Mouse (Mus musculus): ENCODE data around the gene Rab33b. TPM values are rescaled to one million over a fixed set of nuclear protein-coding genes. Genes with fewer than 3 reads are reported as not detected.
A peak's percentile ranks its signal among the peaks of the same experiment; 100 is the strongest.

Rab33b gene
- polyA plus RNA-seq, 1 experiment = 21.7 TPM

DNA sequence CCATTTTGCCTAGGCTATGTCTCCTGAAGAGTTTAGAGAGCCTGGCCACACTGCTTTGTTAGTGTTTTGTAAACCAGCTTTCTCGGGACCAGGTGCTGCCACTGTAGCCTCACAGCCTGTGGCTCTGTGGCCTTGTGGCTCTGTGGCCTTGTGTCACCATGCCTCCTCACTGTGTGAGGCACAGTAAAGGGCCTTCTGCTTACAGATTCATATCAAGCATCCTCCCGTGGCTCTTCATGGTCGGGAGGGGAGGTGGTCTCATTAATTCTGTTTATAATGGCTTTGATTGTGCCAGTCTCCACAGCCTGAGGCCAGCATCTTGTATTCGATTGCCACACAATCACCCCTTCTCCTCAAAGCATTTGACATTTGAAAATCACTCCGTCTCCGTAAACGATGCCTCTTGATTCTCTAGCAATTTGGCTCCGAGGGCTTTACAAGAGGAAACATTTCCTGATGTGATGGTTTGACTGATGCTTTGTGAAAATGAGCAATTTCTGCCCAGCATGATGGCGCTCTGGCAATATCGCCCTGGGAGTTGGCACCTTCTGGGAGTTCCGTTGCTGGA is 20.7 kb downstream of the Rab33b start:
- H3K4me3 ChIP-seq (ENCODE audit: insufficient read depth, low read length) = no peak overlapping the region
- TF ChIP-seq POLR2A (IDR thresholded peaks at IDR 0.05; ENCODE audit: extremely low read depth, insufficient read depth, low read length) (no peak), CTCF (IDR thresholded peaks at IDR 0.05; ENCODE audit: extremely low read depth, insufficient read depth, low read length) (no peak)
- H3K27ac ChIP-seq (ENCODE audit: insufficient read depth, low read length) = no peak overlapping the region
- H3K4me1 ChIP-seq (ENCODE audit: control insufficient read depth, insufficient read depth, low read length) = no peaks in the 10 kb centered on the region

DNA sequence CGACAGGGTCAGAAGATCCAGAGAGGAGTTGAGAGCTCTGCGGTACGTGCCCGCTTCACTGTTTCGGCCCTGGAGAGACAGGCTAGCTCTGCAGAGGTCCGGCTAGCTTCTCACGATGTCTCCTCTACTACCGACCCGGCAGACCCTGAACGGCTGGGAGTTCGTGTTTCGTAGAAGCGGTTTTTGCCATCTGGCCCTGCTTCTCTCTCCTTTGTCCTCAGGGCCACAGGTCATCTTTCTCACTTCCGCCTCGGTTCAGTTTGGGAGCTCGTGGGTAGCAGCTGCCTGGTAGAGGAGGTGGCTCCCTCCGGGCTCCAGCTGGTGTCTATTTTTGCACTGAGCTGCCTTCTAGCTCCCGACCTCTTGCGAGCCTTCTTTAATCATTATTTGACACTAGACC is 21.7 kb downstream of the Rab33b start:
- TF ChIP-seq CTCF (IDR thresholded peaks at IDR 0.05; ENCODE audit: extremely low read depth, insufficient read depth, low read length) = no peak
- no peak for TF ChIP-seq POLR2A (IDR thresholded peaks at IDR 0.05; ENCODE audit: extremely low read depth, insufficient read depth, low read length)
- Histone ChIP-seq H3K4me1 (ENCODE audit: control insufficient read depth, insufficient read depth, low read length) (no peaks in the 10 kb centered on the region), H3K4me3 (ENCODE audit: insufficient read depth, low read length) (no peak overlapping the region), H3K27ac (ENCODE audit: insufficient read depth, low read length) (no peak overlapping the region)

DNA sequence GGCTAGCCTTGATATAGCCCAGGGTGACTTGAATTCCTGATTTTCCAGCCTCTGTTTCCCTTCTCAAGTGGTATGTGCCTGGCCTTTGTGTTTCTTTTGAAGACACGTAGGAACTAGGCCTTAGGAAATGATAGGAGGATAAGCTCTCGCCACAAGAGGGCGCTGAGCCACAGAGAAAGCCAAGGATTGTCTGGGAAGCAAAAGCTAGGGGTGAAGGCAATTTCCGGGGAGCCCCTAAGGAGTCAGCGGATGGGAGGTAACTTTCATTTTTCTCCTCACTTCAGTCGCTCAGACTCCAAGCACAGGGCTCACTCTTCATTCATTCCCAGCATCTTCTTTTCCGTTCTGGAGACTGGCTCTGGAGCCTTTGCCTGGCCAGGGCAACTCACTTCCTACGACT is 27.2 kb downstream of the Rab33b start:
- Histone ChIP-seq H3K4me1 (ENCODE audit: control insufficient read depth, insufficient read depth, low read length) (peaks cover 4% of the 10 kb centered on the region; the same call in 1 of the 2 replicates), H3K4me3 (ENCODE audit: insufficient read depth, low read length) (no peak overlapping the region), H3K27ac (ENCODE audit: insufficient read depth, low read length) (no peak overlapping the region)
- TF ChIP-seq CTCF (IDR thresholded peaks at IDR 0.05; ENCODE audit: extremely low read depth, insufficient read depth, low read length) = peak; percentile 94
- TF ChIP-seq POLR2A (IDR thresholded peaks at IDR 0.05; ENCODE audit: extremely low read depth, insufficient read depth, low read length) = no peak

DNA sequence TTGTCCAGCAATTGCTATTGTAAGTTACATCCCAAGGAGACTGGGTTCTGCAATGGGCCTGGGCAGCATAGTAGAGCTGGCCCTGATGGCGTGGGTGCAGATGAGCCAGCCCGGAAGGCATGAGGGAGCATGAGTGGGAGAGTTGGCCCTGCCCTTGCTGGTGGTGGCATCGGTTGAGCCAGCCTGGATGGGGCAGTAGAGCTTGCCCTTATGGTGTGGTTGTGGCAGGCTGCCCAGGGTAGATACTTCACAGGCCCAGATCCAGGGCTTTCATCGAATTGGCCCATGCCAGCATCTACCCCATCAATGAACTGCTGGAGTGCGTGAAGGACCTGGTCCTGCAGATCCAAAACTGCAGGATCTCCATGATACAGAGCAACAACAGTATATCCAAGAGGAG is 28.3 kb downstream of the Rab33b start:
- TF ChIP-seq POLR2A (IDR thresholded peaks at IDR 0.05; ENCODE audit: extremely low read depth, insufficient read depth, low read length) (no peak), CTCF (IDR thresholded peaks at IDR 0.05; ENCODE audit: extremely low read depth, insufficient read depth, low read length) (no peak)
- Histone ChIP-seq H3K4me3 (ENCODE audit: insufficient read depth, low read length) (no peak overlapping the region), H3K27ac (ENCODE audit: insufficient read depth, low read length) (no peak overlapping the region), H3K4me1 (ENCODE audit: control insufficient read depth, insufficient read depth, low read length) (peaks cover 4% of the 10 kb centered on the region; the same call in 1 of the 2 replicates)

DNA sequence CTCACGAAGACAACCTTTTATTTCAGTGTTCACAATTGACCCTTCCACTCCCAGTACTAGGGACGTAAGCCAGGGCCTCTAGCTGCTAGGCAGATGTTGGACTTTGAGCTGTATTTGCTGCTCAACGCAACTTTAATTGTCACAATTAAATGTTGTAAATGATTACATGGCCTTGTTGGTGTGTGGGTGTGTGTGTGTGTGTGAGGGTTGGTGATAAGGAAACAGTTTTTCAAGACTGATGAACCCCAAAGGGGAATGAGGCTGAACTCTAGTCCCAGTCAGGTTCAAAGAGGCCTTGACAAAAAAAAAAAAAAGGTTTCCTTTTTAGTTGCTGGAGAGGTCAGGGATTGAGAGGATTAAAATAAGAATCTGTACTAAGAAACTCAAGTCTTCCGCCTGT is 33.7 kb downstream of the Rab33b start:
- Histone ChIP-seq H3K4me1 (ENCODE audit: control insufficient read depth, insufficient read depth, low read length) (peaks cover 6% of the 10 kb centered on the region), H3K27ac (ENCODE audit: insufficient read depth, low read length) (no peak overlapping the region), H3K4me3 (ENCODE audit: insufficient read depth, low read length) (no peak overlapping the region)
- TF ChIP-seq CTCF (IDR thresholded peaks at IDR 0.05; ENCODE audit: extremely low read depth, insufficient read depth, low read length) (no peak), POLR2A (IDR thresholded peaks at IDR 0.05; ENCODE audit: extremely low read depth, insufficient read depth, low read length) (no peak)

DNA sequence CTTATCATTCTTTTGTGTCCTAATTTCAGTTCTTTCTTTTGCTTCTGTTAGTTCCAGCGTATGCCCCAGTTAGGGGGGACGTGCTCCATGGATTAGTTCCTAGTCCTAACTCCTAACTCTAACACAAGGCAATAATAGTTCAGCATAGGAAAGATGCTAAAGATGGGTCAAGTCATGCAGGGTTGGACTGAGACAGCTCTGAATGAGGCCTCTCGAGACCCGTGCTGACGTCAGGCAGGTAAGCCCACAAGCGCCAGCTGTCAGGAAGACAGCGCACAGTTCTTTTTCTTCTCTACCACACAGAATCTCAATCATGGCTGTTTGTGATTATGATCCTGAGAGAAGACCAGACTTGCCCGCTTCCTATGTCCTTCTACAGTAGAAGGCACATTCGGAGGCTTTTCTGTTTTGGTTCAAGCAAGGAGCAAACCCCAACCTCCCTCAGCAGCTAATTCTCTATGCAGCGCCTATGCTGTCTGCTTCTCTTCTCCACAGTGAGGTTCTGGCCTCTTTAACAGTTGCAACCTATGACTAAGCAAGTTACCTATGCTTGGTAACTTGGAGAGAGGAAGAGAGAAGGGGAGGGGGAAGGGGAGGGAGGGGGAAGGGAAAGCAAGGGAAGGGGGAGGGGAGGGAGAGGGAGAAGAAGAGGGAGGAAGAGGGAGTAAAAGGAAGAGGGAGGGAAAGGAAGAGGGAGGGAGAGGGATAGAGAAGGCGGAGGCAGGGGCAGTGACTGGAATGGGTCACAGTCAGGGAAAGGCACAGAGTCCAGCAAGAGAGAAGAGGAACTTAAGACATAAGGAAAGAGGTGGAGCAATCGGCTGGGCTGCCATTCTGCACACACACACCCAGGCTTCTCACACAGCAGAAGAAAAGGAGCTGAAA is 34.4 kb downstream of the Rab33b start:
- Histone ChIP-seq H3K4me3 (ENCODE audit: insufficient read depth, low read length) (no peak overlapping the region), H3K4me1 (ENCODE audit: control insufficient read depth, insufficient read depth, low read length) (peaks cover 6% of the 10 kb centered on the region), H3K27ac (ENCODE audit: insufficient read depth, low read length) (no peak overlapping the region)
- TF ChIP-seq POLR2A (IDR thresholded peaks at IDR 0.05; ENCODE audit: extremely low read depth, insufficient read depth, low read length) = no peak
- no peak for TF ChIP-seq CTCF (IDR thresholded peaks at IDR 0.05; ENCODE audit: extremely low read depth, insufficient read depth, low read length)

DNA sequence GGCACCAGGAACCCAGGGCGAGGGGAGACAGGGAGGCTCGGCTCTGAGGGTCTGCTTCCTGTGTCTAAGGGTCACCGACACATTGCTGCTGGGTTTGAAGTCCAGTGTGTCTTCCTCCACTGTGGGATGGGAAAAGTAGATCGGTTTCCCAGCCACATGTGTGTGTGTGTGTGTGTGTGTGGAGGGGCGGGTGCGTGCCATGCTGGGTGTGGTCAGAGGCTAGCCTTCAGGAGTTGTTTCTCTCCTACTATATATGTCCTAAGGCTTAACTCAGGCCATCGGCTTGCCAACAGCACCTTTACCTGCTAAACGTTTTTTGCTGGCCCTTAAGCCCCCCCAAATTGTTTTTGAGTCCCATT is 35.0 kb downstream of the Rab33b start:
- Histone ChIP-seq H3K4me3 (ENCODE audit: insufficient read depth, low read length) (no peak overlapping the region), H3K4me1 (ENCODE audit: control insufficient read depth, insufficient read depth, low read length) (peaks cover 4% of the 10 kb centered on the region), H3K27ac (ENCODE audit: insufficient read depth, low read length) (no peak overlapping the region)
- TF ChIP-seq CTCF (IDR thresholded peaks at IDR 0.05; ENCODE audit: extremely low read depth, insufficient read depth, low read length) (no peak), POLR2A (IDR thresholded peaks at IDR 0.05; ENCODE audit: extremely low read depth, insufficient read depth, low read length) (no peak)

DNA sequence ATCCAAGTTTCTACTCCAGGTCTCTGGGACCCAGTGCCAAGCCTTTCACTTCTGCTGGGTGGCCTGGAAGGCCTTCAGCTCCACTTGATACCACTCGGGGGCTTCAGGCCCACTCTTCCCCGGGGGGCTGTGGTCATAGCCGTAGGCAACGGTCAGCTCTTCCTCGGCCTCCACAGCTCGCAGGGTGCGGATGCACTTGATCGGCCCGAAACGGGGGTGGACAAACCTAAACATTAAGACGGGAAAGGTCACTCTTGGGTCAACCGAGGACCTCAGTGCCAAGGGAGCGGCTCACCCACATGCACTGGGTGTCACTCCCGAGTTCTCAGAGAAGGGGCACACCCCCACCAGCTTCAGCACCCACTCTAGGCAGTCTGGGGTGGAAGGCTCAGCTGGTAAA is 37.5 kb downstream of the Rab33b start:
- Histone ChIP-seq H3K4me1 (ENCODE audit: control insufficient read depth, insufficient read depth, low read length) (peaks cover 2% of the 10 kb centered on the region; the same call in 1 of the 2 replicates), H3K27ac (ENCODE audit: insufficient read depth, low read length) (no peak overlapping the region), H3K4me3 (ENCODE audit: insufficient read depth, low read length) (no peak overlapping the region)
- no peak for TF ChIP-seq POLR2A (IDR thresholded peaks at IDR 0.05; ENCODE audit: extremely low read depth, insufficient read depth, low read length)
- TF ChIP-seq CTCF (IDR thresholded peaks at IDR 0.05; ENCODE audit: extremely low read depth, insufficient read depth, low read length) = no peak

DNA sequence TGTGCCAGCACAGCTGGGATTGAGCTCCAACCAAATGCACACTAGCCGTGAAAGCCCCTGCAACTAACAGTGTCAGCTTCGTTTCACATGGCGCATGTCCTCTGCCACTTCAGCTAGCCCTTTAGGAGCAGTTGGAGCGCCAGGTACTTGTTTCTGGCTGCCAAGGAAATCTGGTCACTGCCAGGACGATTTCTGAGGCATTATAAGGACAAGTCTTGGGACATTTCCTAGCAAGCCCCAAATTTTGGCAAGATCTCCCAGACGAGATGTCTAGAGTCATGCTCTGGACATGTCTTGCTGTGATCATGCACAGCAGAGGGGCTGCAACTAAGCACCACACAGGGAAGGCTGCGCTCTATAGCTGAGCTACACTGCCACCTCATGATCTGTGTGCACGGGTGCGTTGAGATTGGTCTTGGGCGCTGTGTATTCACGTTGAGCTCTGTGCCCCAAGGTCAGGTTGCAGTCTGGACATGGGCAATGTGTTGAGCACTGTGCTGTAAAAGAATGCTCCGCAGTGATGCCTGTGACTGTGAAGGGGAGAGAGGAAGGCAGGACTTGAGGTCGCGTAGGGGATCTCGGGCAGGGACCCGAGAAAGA is 41.6 kb downstream of the Rab33b start:
- no peak for TF ChIP-seq POLR2A (IDR thresholded peaks at IDR 0.05; ENCODE audit: extremely low read depth, insufficient read depth, low read length)
- no peak for TF ChIP-seq CTCF (IDR thresholded peaks at IDR 0.05; ENCODE audit: extremely low read depth, insufficient read depth, low read length)
- no peak overlapping the region for H3K27ac ChIP-seq (ENCODE audit: insufficient read depth, low read length)
- H3K4me3 ChIP-seq (ENCODE audit: insufficient read depth, low read length) = no peak overlapping the region
- H3K4me1 ChIP-seq (ENCODE audit: control insufficient read depth, insufficient read depth, low read length) = no peaks in the 10 kb centered on the region
